Mouse (Mus musculus) liver, embryonic 11.5 days (tissue): ENCODE data around the gene Drosha. TPM values are rescaled to one million over a fixed set of nuclear protein-coding genes. Genes with fewer than 3 reads are reported as not detected.

Experiments used
- ATAC-seq: fragments of 200-750 bp; cut with Nextera tagmentation; replicated peaks from 2 replicates; pipeline ENCODE4 v1.8.0; 2017; ENCODE audit warnings: moderate number of reproducible peaks, mild to moderate bottlenecking, moderate TSS enrichment, moderate library complexity; ENCODE audit not compliant: low FRiP score
- DNase-seq: peaks from one replicate; pipeline ENCODE4 v3.0.0-alpha.2; 2017; ENCODE audit warnings: low spot score
- H3K27ac ChIP-seq: fragments of 300-500 bp; sonication (generic); 2 replicates; pipeline ENCODE4 v1.5.1; 2014; ENCODE audit warnings: mild to moderate bottlenecking, low read depth, low read length, control low read depth
- H3K27me3 ChIP-seq: fragments of 300-500 bp; sonication (generic); replicated peaks from 2 replicates; pipeline ENCODE4 v1.6.1; 2014; ENCODE audit warnings: low read length, mixed read lengths; ENCODE audit not compliant: control insufficient read depth, insufficient read depth
- H3K36me3 ChIP-seq: fragments of 300-500 bp; sonication (generic); 2 replicates; pipeline ENCODE4 v1.6.1; 2014; ENCODE audit warnings: mild to moderate bottlenecking, low read length, moderate library complexity, mixed read lengths; ENCODE audit not compliant: control insufficient read depth, insufficient read depth
- H3K4me1 ChIP-seq: fragments of 300-500 bp; sonication (generic); replicated peaks from 2 replicates; pipeline ENCODE4 v1.6.1; 2014; ENCODE audit warnings: low read length, mixed read lengths; ENCODE audit not compliant: control insufficient read depth, insufficient read depth
- H3K4me2 ChIP-seq: fragments of 300-500 bp; sonication (generic); 2 replicates; pipeline ENCODE4 v1.6.1; 2014; ENCODE audit warnings: mild to moderate bottlenecking, control low read depth, moderate library complexity
- H3K4me3 ChIP-seq: fragments of 300-500 bp; sonication (generic); 2 replicates; pipeline ENCODE4 v1.5.1; 2014; ENCODE audit warnings: low read depth, low read length, control low read depth
- H3K9ac ChIP-seq: fragments of 300-500 bp; sonication (generic); 2 replicates; pipeline ENCODE4 v1.6.1; 2014; ENCODE audit warnings: low read depth, low read length, control low read depth
- H3K9me3 ChIP-seq: fragments of 300-500 bp; sonication (generic); 2 replicates; pipeline ENCODE4 v1.6.1; 2016; ENCODE audit warnings: low read length, inconsistent platforms, mixed read lengths; ENCODE audit not compliant: control insufficient read depth
- WGBS: fragments of 180-500 bp; shearing (Covaris S2); extraction: QIAGEN DNeasy Blood & Tissue Kit; methylation state at CpG from one replicate; pipeline ENCODE4 v1.1.7; 2014; 5-methylcytosine and 5-hydroxymethylcytosine counted together
- polyA plus RNA-seq: library from polyadenylated mRNA; unstranded; fragments of >200 nt; fragmentation: Nextera tagmentation; extraction: Ambion mirVana; gene quantifications from 2 replicates; pipeline ENCODE4 v1.2.1, GENCODE M21; 2014

Drosha gene
- polyA plus RNA-seq, 1 experiment from 2014 or later = 50.4 TPM

DNA sequence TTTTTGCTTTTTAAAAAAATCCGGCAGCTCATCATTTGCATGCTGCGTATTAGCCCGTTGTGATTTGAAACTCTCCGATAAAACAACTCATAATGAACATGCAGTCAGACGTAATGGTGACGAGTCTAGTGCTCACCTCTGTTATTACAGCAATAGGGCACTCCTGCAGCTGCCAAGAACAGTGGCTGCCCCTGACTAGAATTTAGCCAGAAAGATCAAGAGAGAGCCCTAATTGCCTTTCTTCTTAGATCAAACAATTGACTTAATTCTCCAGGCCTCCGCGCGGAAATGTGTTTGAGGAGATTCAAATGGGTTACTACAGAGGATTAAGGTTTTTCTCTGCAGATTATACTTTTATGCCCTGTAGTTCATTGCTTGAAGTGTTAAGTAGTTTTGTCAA is 116.5 kb downstream of the Drosha start:
- no peak overlapping the region for H3K9ac ChIP-seq
- H3K27me3 ChIP-seq = no peaks in the 10 kb centered on the region
- ATAC-seq (no peak), DNase-seq (no peak)
- 83% methylated on average over 9 of the region's 9 CpGs for WGBS
- no peak overlapping the region for H3K4me2 ChIP-seq
- no peak overlapping the region for H3K27ac ChIP-seq
- H3K4me1 ChIP-seq = peaks cover 9% of the 10 kb centered on the region; the same call in 1 of the 2 replicates
- H3K36me3 ChIP-seq = no peaks in the 10 kb centered on the region
- no peak overlapping the region for H3K4me3 ChIP-seq
- H3K9me3 ChIP-seq = no peaks in the 10 kb centered on the region

DNA sequence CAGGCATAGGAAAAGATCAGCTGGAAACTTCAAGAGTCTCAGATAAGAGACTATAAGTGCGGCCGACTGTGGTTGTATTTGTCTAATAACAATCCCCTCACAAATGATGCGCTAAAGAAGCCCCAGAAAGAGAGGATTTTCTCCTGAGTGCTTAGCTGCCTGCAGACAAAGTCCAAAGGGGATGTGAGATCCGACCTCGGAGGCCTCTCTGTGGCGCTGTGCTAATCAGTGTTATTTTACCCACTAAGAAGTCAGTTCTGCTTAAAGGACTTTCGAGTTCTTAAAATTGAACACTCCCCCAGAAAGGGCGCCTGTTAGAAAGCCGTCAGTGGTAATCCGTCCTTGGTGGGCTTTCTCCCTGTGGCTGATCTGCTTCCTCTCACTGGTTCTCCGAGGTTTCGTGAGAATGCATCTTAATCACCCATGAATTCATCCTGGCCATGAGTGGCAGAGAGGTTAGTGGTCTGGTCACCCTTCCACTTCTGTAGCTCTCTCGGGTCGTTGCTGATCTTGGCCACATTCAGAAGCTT is 117.1 kb downstream of the Drosha start:
- H3K27me3 ChIP-seq = no peaks in the 10 kb centered on the region
- DNase-seq (no peak), ATAC-seq (no peak)
- WGBS = 58% methylated on average over 14 of the region's 14 CpGs
- no peak overlapping the region for H3K9ac ChIP-seq
- no peak overlapping the region for H3K4me2 ChIP-seq
- no peak overlapping the region for H3K27ac ChIP-seq
- no peak overlapping the region for H3K4me3 ChIP-seq
- H3K36me3 ChIP-seq = no peaks in the 10 kb centered on the region
- H3K9me3 ChIP-seq = no peaks in the 10 kb centered on the region
- H3K4me1 ChIP-seq = peaks cover 6% of the 10 kb centered on the region; the same call in 1 of the 2 replicates

DNA sequence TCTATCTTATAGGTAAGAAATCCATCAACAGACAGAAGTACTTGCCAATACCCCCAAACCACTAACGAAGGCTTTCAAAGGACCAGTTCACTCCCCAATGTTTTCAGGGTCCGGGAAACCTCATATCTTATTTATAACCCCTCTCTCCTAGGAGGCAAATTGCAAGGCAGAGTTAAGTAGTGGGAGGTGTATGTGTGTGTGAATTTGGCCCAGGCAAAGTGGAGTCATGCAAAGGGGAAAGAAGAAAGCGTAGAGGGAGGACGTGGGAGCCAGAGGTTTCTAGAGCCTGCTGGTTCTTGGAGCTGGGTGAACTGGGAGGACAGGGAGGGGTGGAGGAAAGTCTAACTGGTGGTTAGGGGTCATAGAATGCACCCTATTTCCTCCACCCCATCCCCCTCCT is 117.8 kb downstream of the Drosha start:
- H3K4me2 ChIP-seq = no peak overlapping the region
- 0 out of 2 replicates have a peak, but pooled peaks cover 4% of the 10 kb centered on the region for H3K4me1 ChIP-seq
- no peaks in the 10 kb centered on the region for H3K36me3 ChIP-seq
- no peak overlapping the region for H3K9ac ChIP-seq
- DNase-seq (no peak), ATAC-seq (no peak)
- WGBS = 70% methylated on average over 4 of the region's 4 CpGs
- no peak overlapping the region for H3K4me3 ChIP-seq
- H3K27ac ChIP-seq = no peak overlapping the region
- no peaks in the 10 kb centered on the region for H3K27me3 ChIP-seq
- no peaks in the 10 kb centered on the region for H3K9me3 ChIP-seq

DNA sequence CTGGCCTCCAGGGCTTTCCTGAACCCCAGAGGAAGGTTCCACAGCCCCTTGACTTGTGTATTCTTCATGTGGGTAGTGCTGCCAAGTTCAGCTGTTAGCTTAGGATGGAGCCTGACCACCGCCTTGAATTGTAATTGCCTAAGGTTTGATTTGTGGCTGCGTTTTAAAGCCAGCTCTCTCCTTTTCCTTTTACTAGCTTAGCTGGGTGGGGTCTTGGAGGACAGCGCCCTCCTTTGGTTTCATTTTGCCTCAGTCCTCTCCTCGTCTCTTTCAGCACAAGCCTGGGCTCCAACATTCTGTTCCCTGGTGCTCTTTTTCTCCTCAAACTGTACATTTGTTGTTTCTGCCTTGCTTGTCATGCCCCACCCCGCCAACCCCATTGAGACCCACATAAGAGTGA is 133.4 kb downstream of the Drosha start:
- no peak overlapping the region for H3K9ac ChIP-seq
- H3K36me3 ChIP-seq = no peaks in the 10 kb centered on the region
- no peak overlapping the region for H3K27ac ChIP-seq
- no peak for DNase-seq
- H3K4me2 ChIP-seq = no peak overlapping the region
- H3K9me3 ChIP-seq = no peaks in the 10 kb centered on the region
- 70% methylated on average over 5 of the region's 5 CpGs for WGBS
- H3K27me3 ChIP-seq = no peaks in the 10 kb centered on the region
- no peak for ATAC-seq
- no peaks in the 10 kb centered on the region for H3K4me1 ChIP-seq
- no peak overlapping the region for H3K4me3 ChIP-seq

DNA sequence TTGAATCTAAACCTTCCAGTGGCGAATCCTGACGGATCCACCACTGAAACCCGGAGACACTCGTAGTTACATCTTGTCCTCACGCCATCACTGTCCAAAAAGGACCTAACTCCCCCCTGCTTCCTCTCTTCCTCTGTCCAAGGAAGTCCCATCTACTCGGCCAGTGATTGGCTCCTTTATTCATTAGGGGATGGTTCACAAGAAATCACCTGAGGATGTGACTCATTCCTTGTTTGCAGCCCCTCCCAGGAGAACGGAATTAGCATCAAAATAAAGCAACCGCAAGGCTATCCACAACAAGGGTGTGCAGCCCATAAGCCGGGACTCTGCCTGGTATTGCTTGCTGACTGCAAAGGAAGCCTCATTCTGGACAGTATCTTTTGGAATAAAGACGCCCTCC is 137.6 kb downstream of the Drosha start:
- no peaks in the 10 kb centered on the region for H3K27me3 ChIP-seq
- H3K4me1 ChIP-seq = no peaks in the 10 kb centered on the region
- H3K9me3 ChIP-seq = no peaks in the 10 kb centered on the region
- no peak overlapping the region for H3K27ac ChIP-seq
- DNase-seq (no peak), ATAC-seq (no peak)
- H3K36me3 ChIP-seq = no peaks in the 10 kb centered on the region
- no peak overlapping the region for H3K9ac ChIP-seq
- WGBS = 83% methylated on average over 10 of the region's 10 CpGs
- no peak overlapping the region for H3K4me3 ChIP-seq
- no peak overlapping the region for H3K4me2 ChIP-seq

DNA sequence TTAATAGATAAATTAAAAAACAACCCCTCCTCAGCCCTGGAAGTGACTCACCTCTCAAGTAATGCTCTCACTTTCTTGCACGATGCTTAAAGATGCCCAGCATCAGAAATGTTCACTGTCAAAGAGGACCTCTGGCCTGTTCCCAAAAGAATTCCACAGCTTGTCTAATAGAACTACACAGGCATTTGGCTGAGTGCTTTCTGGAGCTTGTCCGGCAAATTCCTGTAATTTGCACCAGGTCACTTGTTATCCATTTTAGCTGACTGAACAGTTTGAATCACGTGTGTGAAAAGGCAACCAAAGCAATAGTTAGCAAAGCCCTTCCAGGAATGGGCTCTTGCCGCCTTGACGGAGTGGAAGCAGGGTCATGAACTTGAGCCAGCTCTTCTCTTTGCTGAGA is 140.6 kb downstream of the Drosha start:
- Histone ChIP-seq H3K9me3 (no peaks in the 10 kb centered on the region), H3K27me3 (no peaks in the 10 kb centered on the region), H3K4me3 (no peak overlapping the region), H3K36me3 (no peaks in the 10 kb centered on the region), H3K9ac (no peak overlapping the region), H3K4me1 (no peaks in the 10 kb centered on the region), H3K27ac (no peak overlapping the region), H3K4me2 (no peak overlapping the region)
- 80% methylated on average over 5 of the region's 5 CpGs for WGBS
- ATAC-seq (no peak), DNase-seq (no peak)

DNA sequence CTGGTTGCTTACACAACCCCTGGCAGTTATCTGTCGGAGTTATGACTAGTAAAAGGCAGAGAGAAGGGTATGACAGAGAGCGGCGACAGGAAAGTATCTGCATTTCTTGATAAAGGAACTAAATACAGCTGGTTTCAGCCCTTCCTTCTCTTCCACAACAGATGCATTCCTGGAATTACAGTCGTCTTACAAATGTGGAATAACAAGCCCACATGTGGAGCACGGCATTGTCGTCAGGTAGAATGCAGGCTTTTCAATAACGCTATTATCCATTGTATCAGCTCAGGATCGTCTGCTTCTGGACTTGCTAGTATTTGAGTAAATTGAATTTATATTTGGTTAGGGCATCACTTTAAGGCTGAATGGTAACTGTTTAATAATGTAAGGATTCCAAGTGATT is 144.2 kb downstream of the Drosha start:
- no peak overlapping the region for H3K9ac ChIP-seq
- no peaks in the 10 kb centered on the region for H3K4me1 ChIP-seq
- no peak overlapping the region for H3K4me3 ChIP-seq
- DNase-seq (no peak), ATAC-seq (no peak)
- no peaks in the 10 kb centered on the region for H3K9me3 ChIP-seq
- 76% methylated on average over 8 of the region's 8 CpGs for WGBS
- H3K4me2 ChIP-seq = no peak overlapping the region
- no peaks in the 10 kb centered on the region for H3K36me3 ChIP-seq
- no peaks in the 10 kb centered on the region for H3K27me3 ChIP-seq
- H3K27ac ChIP-seq = no peak overlapping the region

DNA sequence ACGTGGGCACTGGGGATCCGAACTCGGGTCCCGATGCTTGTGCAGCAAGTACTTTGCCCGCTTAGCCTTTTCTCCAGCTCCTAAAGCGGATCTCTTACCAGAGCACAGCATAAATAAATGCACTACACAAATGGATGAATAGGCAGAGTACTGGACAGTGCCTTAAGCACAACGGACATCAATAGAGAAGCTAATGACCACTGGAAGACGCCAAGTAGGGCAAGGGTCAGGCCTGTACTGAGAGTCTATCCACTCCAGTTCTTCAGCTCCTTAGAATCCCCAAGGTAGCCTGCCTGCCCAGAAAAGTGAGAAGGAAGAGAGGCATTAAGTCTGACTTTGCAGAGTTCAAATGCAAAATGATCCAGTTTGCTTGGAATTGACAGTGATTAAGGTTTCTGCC is 147.8 kb downstream of the Drosha start:
- WGBS = 88% methylated on average over 8 of the region's 8 CpGs
- DNase-seq = no peak
- Histone ChIP-seq H3K27ac (no peak overlapping the region), H3K4me2 (no peak overlapping the region), H3K4me1 (no peaks in the 10 kb centered on the region), H3K4me3 (no peak overlapping the region), H3K9ac (no peak overlapping the region), H3K36me3 (no peaks in the 10 kb centered on the region), H3K9me3 (no peaks in the 10 kb centered on the region), H3K27me3 (no peaks in the 10 kb centered on the region)
- ATAC-seq = no peak
